Mouse (Mus musculus): ENCODE measurements around the gene Pnldc1.

Pnldc1 gene

DNA sequence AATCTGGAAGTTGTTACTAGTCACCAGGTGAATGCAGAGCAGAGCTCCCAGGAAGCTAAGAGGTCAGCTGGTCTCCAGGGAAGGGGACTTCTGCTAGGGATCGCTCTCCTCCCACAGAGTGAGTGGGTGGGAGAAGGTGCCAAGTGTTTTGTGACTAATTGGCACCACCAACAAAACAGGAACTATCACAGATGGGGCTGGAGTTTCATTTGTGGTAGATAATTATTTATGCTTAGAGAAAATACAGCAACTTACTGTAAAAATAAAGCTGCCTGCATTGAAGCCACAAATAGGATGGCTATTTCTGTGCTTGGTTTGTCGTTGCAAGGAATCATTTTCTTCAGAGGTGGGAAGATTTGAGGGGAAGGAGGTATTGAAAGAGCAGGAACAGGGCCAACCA is 56.2 kb downstream of the Pnldc1 start:
- DNase-seq, result no peak

DNA sequence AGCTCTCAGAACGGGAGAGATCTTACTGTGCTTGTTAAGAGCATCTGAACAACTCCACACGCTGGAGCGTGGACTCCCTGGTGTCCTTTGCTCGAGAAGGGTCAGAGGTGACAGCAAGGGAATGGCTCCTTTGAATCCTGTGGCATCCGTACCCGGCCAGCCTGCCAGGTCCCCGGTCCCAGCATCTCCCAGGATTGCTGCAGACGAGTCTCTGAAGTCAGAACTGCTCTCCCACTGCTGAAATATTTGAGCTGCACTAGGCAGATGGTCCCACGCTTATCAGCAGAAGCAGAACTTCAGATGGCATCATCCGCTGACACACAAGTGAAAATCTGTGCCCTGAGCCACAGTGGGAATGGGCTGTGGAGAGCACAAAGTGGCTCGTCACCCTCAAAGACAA is 58.3 kb downstream of the Pnldc1 start:
- no peak for DNase-seq

DNA sequence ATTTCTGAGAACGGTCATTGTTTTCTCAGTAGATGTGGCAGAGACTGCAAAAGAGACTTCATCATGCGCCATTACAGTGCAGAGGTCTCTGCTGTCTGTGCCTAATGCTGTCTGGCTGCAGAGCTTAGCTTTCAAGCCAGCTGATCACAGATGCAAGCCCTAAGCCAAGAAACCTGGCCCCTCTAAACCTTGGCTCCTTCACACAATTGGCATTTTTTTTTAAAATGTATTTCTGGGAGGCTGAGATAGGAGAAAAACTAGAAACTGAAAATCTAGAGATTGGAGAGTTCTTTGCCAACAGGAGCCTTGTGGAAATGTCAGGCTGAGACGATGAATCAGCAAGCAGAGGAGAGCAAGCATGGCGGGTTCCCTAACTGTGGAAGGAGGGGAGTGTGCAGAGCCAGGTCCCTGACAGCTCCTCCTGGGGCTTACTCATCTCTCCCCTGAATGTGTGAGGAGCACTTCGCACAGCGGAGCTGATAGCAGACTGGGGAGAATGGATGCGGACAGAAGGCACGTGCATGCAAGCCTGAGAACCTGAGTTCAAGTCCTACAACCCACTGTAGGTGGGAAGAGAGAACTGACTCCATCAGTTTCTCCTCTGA is 60.1 kb downstream of the Pnldc1 start:
- no peak for DNase-seq

DNA sequence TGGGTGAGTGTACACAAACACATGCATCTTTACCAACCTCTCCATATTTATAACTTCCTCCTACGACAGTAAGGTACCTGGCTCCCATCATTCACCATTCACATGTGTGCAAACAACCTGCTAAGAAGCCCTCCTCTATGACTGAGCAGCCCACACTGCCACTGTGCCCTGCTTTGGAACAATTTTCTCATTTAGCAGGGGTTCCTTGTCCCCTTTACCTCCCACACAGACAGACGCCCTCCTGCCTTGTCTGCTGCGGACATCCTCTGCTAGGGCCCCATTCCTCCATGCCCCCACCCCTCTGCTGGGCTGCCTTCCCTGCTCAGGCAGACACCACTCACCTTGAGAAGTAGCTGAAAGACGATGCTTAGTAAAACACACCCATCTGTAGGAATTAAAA is 62.3 kb downstream of the Pnldc1 start:
- no peak for DNase-seq

DNA sequence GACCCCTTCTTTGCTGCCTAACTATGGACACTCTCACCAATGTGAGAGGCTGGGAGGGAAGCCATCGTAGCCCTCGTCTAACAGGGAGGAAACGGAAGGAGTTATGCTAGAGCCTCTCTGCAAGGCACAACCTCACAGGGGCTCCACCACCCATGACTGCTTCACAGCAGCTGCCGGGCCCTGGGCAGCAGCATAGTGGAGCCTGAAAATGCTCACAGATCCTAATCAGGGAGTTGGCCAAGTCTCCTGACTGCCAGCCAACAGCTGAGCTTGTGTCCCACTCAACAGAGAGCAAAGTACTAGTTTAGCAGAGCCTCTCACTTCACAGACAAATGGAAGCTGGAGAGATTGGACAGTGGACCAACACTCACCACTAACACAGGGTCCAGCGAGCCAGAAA is 63.6 kb downstream of the Pnldc1 start:
- DNase-seq, result no peak

DNA sequence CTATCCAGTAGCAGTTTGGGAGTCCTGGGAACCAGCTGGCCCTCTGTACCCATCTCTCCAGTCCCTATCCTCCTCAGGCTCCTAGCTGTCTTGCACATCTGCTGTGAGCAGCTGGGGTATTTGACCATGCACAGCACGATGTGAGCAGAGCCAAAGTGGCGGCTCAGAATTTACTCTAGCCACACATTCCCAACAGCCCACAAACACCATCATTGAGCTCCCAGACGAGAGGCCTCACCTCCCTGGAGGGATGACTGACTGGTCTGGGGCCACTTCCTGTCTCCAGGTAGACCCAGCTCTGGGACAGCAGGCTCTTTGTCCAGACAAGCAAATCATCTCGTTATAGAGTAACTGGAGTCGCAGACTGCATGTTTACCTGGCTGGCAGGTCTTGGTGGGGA is 64.2 kb downstream of the Pnldc1 start:
- DNase-seq, result peak; percentile 24

DNA sequence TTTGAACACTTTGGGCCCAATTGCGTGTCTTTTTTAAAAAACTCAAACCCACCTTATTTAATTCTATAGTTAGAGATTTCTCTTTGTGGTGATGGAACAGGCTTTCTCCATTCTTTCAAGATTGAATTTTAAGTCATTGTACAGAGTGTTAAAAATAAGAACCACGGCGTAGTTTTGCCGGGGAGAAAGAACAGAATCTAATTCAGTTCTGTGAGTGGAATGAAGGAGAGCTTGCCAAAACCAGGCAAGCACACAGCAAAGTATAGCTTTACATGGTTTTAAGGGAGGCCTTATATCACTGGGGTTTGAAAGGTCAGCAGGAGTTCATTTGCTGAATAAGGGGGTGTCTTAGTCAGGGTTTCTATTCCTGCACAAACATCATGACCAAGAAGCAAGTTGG is 65.5 kb downstream of the Pnldc1 start:
- DNase-seq, result no peak

DNA sequence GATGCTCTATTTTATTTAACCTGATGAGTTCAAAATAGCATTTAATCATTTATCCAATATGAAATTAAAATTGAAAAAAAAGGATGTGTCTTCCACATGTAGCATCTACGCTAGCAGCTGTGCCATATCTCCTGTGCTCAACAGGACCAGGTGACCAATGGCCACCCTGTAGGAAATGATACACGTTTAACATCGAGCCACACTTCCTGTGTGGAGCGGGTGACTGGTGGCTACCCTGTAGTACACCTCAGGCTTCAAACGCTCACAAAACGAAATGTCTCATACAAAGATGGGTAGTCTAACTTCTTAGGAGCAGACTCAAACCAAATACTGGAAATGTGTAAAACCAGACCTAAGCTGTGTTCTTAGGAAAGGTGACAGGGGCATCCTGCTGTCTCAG is 66.2 kb downstream of the Pnldc1 start:
- DNase-seq, result no peak

DNA sequence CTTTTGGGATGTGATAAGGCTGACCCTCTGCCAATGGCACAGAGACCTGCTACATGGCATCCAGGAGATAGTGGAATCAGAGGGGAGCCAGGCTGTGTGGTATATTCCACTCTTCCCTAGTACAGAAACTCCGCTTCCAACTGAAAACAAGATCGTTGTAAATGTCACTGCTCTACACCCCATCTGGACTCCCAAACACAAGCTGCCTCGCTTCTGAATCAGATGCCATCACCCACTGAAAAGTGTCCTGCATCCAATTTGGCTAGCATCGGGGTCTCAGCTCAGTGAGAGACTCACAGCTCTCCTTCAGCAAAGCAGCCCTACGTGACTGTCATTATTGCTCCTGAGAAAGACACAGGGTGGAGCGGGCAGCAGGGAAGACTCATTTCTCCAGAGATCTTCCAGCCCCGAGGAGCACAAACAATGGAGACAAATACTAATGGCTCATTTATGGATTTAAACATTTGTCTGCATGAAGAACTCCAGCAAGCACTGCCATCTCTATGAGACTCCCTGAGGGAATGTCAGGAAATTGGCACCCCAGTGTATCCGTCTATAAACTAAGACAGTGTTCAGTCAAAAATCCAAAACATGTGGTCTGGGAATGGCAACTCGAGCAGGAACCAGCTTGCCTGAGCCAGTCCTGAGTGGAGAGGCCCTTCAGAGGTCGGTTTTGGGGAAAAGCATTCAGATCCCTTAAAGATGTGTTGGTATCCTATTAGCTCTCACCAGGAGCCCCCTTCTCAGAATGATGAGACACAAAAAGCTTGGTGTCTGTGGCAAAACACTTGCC is 70.4 kb downstream of the Pnldc1 start:
- peak; percentile 7 for DNase-seq

Measured in embryo, embryonic 11 days (tissue).